Mouse (Mus musculus): Measurements from ENCODE around the gene Yipf3.

- no peak for TF ChIP-seq CTCF (IDR thresholded peaks at IDR 0.05; ENCODE audit: control insufficient read depth, insufficient read depth, insufficient read length)
- no peak for TF ChIP-seq MYOD1 (IDR thresholded peaks at IDR 0.05; ENCODE audit: control insufficient read depth, insufficient read length, low read depth)
- TF ChIP-seq MYOG (IDR thresholded peaks at IDR 0.05; ENCODE audit: control insufficient read depth, extremely low read depth, insufficient read length), result no peak
Observed at GRCm38 (mm10) chr17:46278011-46278765, 30.3 kb downstream of the Yipf3 start.
